Mouse (Mus musculus) embryonic facial prominence, embryonic 10.5 days (tissue): ENCODE data around the gene Rdh8. TPM values are rescaled to one million over a fixed set of nuclear protein-coding genes. Genes with fewer than 3 reads are reported as not detected.

ENCODE experiments used
- DNase-seq: peaks from one replicate; pipeline ENCODE4 v3.0.0-alpha.2; 2017; ENCODE audit warnings: low spot score
- H3K27ac ChIP-seq: fragments of 300-500 bp; sonication (generic); replicated peaks from 2 replicates; pipeline ENCODE4 v1.5.1; 2016; ENCODE audit warnings: mild to moderate bottlenecking
- H3K27me3 ChIP-seq: fragments of 300-500 bp; sonication (generic); replicated peaks from 2 replicates; pipeline ENCODE4 v1.6.1; 2016; ENCODE audit warnings: low read depth, mild to moderate bottlenecking; ENCODE audit not compliant: poor library complexity, severe bottlenecking
- H3K36me3 ChIP-seq: fragments of 300-500 bp; sonication (generic); replicated peaks from 2 replicates; pipeline ENCODE4 v1.6.1; 2016; ENCODE audit warnings: mild to moderate bottlenecking, moderate library complexity
- H3K4me1 ChIP-seq: fragments of 300-500 bp; sonication (generic); 2 replicates; pipeline ENCODE4 v1.6.1; 2016
- H3K4me3 ChIP-seq: fragments of 300-500 bp; sonication (generic); 2 replicates; pipeline ENCODE4 v1.5.1; 2016; ENCODE audit warnings: mild to moderate bottlenecking, moderate library complexity
- H3K9me3 ChIP-seq: fragments of 300-500 bp; sonication (generic); 2 replicates; pipeline ENCODE4 v1.6.1; 2016; ENCODE audit warnings: mild to moderate bottlenecking
- WGBS: fragments of 180-500 bp; shearing (Covaris S2); methylation state at CpG from one replicate; pipeline ENCODE4 v1.1.7; 2016; 5-methylcytosine and 5-hydroxymethylcytosine counted together
- polyA plus RNA-seq: library from polyadenylated mRNA; unstranded; fragments of >200 nt; fragmentation: Nextera tagmentation; extraction: Ambion mirVana; gene quantifications from 2 replicates; pipeline ENCODE4 v1.2.1, GENCODE M21; 2016

Gene Rdh8
- polyA plus RNA-seq, 1 experiment from 2014 or later, result not detected

GRCm38 (mm10) chr9:20875021-20875790 is 56.9 kb downstream of the Rdh8 start:
- Histone ChIP-seq H3K36me3 (no peaks in the 10 kb centered on the region), H3K4me1 (peaks cover 16% of the 10 kb centered on the region), H3K27ac (no peak overlapping the region), H3K9me3 (no peaks in the 10 kb centered on the region), H3K27me3 (peaks cover 15% of the 10 kb centered on the region), H3K4me3 (no peak overlapping the region)
- 73% methylated on average over 23 of the region's 23 CpGs for WGBS
- DNase-seq, result no peak

Other genes starting within 250 kb of the Rdh8 start
- 16.6 and 18.8 TPM in 2 replicates for gene Zfp846, start 237.2 kb upstream of the Rdh8 start, polyA plus RNA-seq
- gene Ubl5, start 175.6 kb upstream of the Rdh8 start, polyA plus RNA-seq, result 356 and 365 TPM in 2 replicates
- gene Fbxl12, start 173.7 kb upstream of the Rdh8 start, polyA plus RNA-seq, result 18.7 and 18.9 TPM in 2 replicates
- 82.2 and 87.9 TPM in 2 replicates for gene Pin1, start 166.4 kb upstream of the Rdh8 start, polyA plus RNA-seq
- 13.1 and 20.1 TPM in 2 replicates for gene Olfm2, start 72.2 kb upstream of the Rdh8 start, polyA plus RNA-seq
- gene Col5a3, start 3.4 kb upstream of the Rdh8 start, polyA plus RNA-seq, result 0.39 and 0.60 TPM in 2 replicates
- gene A230050P20Rik, start 50.1 kb downstream of the Rdh8 start, polyA plus RNA-seq, result 1.1 and 2.2 TPM in 2 replicates
- 3.2 and 3.3 TPM in 2 replicates for gene Angptl6, start 61.2 kb downstream of the Rdh8 start, polyA plus RNA-seq
- 99.2 and 100 TPM in 2 replicates for gene Ppan, start 69.7 kb downstream of the Rdh8 start, polyA plus RNA-seq
- 411 and 431 TPM in 2 replicates for gene Eif3g, start 80.1 kb downstream of the Rdh8 start, polyA plus RNA-seq
- 168 and 176 TPM in 2 replicates for gene Dnmt1, start 141.4 kb downstream of the Rdh8 start, polyA plus RNA-seq
- gene S1pr2, start 158.3 kb downstream of the Rdh8 start, polyA plus RNA-seq, result 38.2 and 42.8 TPM in 2 replicates
- gene Mrpl4, start 184.2 kb downstream of the Rdh8 start, polyA plus RNA-seq, result 154 and 161 TPM in 2 replicates
- gene Icam1, start 197.5 kb downstream of the Rdh8 start, polyA plus RNA-seq, result 5.9 and 6.0 TPM in 2 replicates
- gene Icam4, start 210.9 kb downstream of the Rdh8 start, polyA plus RNA-seq, result 3.8 and 5.1 TPM in 2 replicates
- gene Icam5, start 213.6 kb downstream of the Rdh8 start, polyA plus RNA-seq, result not detected in 2 replicates
- gene Zglp1, start 248.6 kb downstream of the Rdh8 start, polyA plus RNA-seq, result 0.70 and 1.8 TPM in 2 replicates